Mouse (Mus musculus) left cerebral cortex, postnatal 10 days (tissue): ENCODE measurements around the gene Ntf5. TPM values are rescaled to one million over a fixed set of nuclear protein-coding genes. Genes with fewer than 3 reads are reported as not detected.
"Not testable (repeated sequence)": the region's sequence is repeated elsewhere in the genome, so short reads cannot be mapped to it uniquely, and the experiment has no call there.

Source experiments
- DNase-seq, 2 experiments: peaks; one replicate each; pipeline ENCODE4 v3.0.0; 2021 to 2022; ENCODE audit warnings: low spot score in 2 of 2, mixed read lengths in 1 of 2; ENCODE audit errors: extremely low spot score in 1 of 2
- intact Hi-C: fragments of 180-260 bp; cut with DNase I; formaldehyde crosslinking; loops from one replicate; pipeline ENCODE4 v1.15.1; 2025
- total RNA-seq, 2 experiments: library from RNA; stranded (reverse); gene quantifications; 2 replicates each; pipeline ENCODE4 v1.2.3; 2021

The Ntf5 gene
- total RNA-seq, 2 experiments from 2014 or later = not detected

DNA sequence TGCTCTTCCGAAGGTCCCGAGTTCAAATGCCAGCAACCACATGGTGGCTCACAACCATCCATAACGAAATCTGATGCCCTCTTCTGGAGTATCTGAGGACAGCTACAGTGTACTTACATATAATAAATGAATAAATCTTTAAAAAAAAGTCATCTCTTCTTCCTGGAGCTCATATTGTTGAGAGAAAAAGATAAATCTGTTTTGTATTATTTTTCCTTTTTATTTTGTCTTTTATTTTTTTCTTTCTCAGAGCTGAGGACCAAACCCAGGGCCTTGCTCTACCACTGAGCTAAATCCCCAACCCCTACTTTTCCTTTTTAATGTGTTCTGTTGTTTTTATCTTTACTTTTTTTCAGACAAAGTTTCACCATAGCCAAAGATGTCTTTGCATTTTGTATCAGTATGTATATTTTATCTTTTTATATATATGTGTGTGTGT is 17.1 kb upstream of the Ntf5 start:
- intact Hi-C loops, DNase-seq: not testable (repeated sequence)

- intact Hi-C loops = no loop called here
- DNase-seq = no peak
These were observed 16.7 kb upstream of the Ntf5 start for GRCm38 (mm10) chr7:45396787-45397186.

DNA sequence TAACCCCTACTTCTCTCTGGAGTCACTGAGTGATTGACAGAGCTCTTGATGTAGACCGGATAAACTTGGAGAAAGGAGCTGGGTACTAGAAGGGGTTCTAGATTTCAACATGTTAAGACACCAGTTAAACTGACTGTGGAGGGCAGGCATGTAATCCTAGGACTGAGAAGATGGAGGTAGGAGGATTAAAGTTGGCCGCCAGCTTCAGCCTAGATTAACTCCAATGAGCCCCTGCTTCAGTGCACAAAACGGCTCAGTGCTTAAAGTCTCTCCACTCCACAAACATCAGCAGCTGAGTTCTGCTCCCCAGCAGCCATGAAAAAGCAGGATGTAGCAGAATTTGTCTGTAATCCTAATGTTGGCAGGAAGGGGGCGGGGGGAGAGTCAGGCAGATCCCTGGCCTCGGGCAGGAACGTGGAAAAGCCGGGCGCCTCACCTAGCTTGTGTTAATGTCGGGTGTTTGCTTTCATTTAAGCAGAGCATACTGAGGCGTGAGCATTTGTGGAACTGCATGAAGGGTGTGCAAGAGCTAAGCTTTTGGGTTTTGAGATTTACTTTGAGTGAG is 11.9 kb upstream of the Ntf5 start:
- intact Hi-C loops = no loop called here
- no peak for DNase-seq

- intact Hi-C loops = no loop called here
- peak in 1 of 2 experiments; percentile 71 for DNase-seq
These were observed 9.8 kb upstream of the Ntf5 start for GRCm38 (mm10) chr7:45403532-45404261.

GRCm38 (mm10) chr7:45405091-45406075 is 8.1 kb upstream of the Ntf5 start, which contains the start of gene Kcna7:
Gene Kcna7, plus strand, starts transcription at chr7:45405653.
- peak; percentile 39 to 62 for DNase-seq
- intact Hi-C loops = no loop called here

GRCm38 (mm10) chr7:45406157-45407156 is 7.0 kb upstream of the Ntf5 start:
- DNase-seq = no peak
- intact Hi-C loops = no loop called here

DNA sequence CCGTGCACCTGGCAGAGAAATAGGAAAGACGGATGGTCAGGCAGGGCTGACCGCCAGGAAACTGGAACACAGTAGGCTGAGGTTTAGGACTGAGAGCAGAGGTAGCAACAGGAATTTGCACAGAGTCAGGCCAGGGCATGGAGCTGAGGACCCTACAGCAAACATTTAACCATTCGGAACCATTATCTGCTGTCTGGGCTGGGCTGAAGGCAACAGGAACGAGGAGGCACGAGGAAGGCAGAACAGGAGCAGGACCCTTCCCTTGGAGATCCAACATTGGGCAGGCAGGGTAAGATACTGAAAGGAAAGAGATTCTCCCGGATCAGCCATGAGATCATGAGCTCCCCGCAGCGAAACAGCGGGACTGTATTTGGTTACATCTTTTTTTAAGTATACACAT is 5.7 kb upstream of the Ntf5 start:
- DNase-seq = no peak
- intact Hi-C loops = no loop called here

DNA sequence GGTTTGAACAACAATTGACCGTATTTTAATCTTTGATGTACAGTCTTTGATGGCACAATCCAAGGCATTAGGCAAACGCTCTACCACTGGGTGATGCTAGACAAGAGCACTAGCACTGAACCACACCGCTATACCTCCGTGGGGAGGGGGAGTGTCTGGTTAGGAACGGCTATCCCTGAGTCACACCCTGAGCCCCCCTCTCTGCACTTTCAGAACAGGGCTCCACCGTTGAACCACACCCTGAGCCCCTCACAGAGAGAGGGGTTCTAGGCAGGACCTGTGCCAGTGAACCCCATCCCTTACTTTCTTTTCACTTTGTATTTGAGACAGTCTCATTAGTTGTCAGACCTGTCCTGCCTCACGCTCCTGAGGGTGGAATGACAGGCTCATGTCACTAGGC is 5.1 kb upstream of the Ntf5 start:
- intact Hi-C loops = no loop called here
- no peak for DNase-seq

DNA sequence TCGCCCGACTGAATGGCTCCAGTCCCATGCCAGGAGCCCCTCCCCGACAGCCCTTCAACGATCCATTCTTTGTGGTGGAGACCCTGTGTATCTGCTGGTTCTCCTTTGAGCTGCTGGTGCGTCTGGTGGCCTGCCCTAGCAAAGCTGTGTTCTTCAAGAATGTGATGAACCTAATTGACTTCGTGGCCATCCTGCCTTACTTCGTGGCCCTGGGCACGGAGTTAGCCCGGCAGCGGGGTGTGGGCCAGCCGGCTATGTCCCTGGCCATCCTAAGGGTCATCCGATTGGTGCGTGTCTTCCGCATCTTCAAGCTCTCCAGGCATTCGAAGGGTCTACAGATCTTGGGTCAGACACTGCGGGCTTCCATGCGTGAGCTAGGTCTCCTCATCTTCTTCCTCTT is 4.5 kb upstream of the Ntf5 start:
- no peak for DNase-seq
- intact Hi-C loops = no loop called here

DNA sequence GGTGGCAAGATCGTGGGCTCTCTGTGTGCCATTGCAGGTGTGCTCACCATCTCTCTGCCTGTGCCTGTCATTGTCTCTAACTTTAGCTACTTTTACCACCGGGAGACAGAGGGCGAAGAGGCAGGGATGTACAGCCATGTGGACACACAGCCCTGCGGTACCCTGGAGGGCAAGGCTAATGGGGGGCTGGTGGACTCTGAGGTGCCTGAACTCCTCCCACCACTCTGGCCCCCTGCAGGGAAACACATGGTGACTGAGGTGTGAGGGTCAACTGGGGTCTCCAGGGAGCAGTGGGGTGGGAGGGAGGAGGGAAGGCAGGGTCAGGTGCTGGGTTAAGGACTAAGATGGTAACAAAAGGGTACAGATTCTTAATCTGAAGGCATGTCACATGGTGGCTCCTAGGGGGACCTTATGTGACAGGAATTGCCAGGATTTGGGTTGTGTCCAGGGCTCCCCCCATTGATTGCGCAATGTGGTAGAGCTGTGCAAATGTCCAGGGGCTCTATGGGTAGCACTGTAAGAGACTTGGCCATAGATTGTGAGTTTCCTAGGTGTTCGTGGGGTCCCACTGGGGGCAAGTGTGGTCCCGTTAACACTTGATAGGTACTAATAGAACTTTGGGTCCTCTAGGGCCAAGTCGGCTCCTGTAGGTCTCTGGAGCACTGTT is 3.9 kb upstream of the Ntf5 start:
- no peak for DNase-seq
- intact Hi-C loops = no loop called here

DNA sequence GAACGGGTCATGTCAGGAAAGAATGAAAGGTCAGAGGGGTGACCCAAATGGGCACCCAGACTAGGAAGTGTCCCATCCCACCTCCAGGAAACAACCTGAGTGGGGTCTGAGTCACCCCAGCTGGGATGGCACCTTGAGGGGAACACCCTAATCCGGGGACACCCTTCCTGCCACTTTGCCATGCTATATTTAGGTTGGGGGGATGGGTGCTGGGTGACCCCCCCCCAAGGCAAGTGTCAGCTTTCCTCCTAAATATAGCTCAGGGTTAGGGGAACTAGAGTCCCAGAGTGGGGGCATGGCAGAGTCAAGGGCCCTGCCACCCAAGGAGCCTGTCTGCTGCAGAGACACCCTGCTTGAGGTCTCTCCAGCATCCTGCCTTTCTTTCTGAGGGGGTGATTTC is 1.1 kb upstream of the Ntf5 start:
- DNase-seq = peak in 1 of 2 experiments; percentile 9
- intact Hi-C loops = no loop called here

GRCm38 (mm10) chr7:45413864-45414739 is 607 bp downstream of the Ntf5 start:
- intact Hi-C loops = no loop called here
- DNase-seq = no peak

- no peak for DNase-seq
- intact Hi-C loops = no loop called here
These were observed 1.3 kb downstream of the Ntf5 start for GRCm38 (mm10) chr7:45414740-45415224.

- intact Hi-C loops = no loop called here
- DNase-seq = no peak
These were observed 2.1 kb downstream of the Ntf5 start for GRCm38 (mm10) chr7:45415636-45416035.

DNA sequence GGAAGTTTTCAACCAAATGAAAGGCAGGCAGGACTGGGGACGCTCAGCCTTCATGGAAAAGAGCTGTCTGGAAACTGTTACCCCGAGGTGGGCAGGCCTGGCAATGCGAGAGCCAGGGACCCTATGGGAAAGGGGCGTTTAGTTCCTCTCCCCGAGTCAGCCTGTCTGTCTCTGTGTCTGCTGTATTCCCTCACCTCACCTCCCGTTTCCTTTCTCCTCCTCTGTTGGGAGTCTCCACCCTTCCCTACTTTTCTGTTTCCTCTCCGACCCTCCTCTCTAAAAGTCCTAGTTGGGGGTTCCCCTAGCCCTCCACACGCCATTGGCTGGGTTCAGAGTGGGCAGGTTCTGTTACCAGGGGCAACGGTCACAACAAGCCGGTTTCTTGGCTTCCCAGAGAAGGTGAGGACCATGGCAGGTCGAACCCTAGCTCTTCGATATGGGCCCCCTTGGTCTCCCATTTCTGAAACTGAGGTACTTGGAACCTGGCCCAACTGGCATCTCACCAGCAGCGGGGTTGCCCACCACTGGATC is 4.5 kb downstream of the Ntf5 start:
- intact Hi-C loops = no loop called here
- DNase-seq = no peak

DNA sequence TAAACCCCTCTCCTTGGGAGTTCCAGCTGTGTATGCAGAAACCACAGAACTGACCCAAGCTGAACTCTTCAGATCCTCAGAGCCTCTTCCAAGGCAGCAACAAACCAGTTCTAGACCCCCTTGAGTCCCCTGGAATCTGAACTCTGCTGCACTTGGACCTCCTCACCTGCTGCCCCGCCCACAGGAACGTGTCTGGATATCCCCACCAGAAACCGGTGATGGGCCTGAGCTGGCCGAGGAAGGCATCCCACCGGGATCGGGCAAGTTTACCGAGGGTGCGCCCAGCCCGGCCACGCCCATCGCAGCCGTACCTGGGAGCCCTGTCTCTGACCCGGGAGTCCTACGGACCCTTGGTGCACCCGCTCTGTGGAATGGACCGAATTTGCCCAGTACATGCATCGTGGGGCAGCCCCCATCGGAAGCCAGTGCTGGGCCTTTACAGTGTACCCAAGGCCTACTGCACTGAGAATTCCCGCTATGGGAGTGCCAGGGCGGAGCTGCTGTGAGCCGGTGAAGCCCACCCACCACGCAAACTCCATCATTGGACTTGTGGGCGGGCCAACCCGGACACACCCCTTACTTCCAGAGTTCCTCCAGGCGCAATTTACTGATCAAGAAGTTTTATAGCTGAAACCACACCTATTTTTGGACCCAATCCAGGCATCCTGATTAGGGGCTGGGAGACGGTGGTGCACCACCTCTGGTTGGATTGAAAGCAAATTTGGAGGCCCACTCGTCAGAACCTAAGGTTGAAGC is 6.5 kb downstream of the Ntf5 start:
- no peak for DNase-seq
- intact Hi-C loops = no loop called here
